Mouse (Mus musculus) hindbrain, embryonic 14.5 days (tissue): ENCODE measurements at regions not wholly inside any gene's neighbourhood (a gene's known extent, or its start where the extent isn't known, plus 50 kb on each side); places are given as distances from the start of the nearest gene placed in this dataset.

Source experiments
- ATAC-seq: fragments of 200-750 bp; cut with Nextera tagmentation; 2 replicates; pipeline ENCODE4 v1.8.0; 2017; ENCODE audit warnings: moderate number of reproducible peaks, mild to moderate bottlenecking, moderate TSS enrichment, moderate library complexity; ENCODE audit not compliant: low FRiP score
- DNase-seq: peaks from one replicate; pipeline ENCODE4 v3.0.0-alpha.2; 2015; ENCODE audit warnings: low spot score
- H3K27ac ChIP-seq: fragments of 300-500 bp; sonication (generic); 2 replicates; pipeline ENCODE4 v1.5.1; 2014; ENCODE audit warnings: mild to moderate bottlenecking, moderate library complexity
- H3K27me3 ChIP-seq: fragments of 300-500 bp; sonication (generic); 2 replicates; pipeline ENCODE4 v1.6.1; 2014; ENCODE audit warnings: mild to moderate bottlenecking, low read length, mixed read lengths; ENCODE audit not compliant: control insufficient read depth, insufficient read depth
- H3K36me3 ChIP-seq: fragments of 300-500 bp; sonication (generic); replicated peaks from 2 replicates; pipeline ENCODE4 v1.6.1; 2014; ENCODE audit not compliant: control insufficient read depth, insufficient read depth
- H3K4me1 ChIP-seq: fragments of 300-500 bp; sonication (generic); replicated peaks from 2 replicates; pipeline ENCODE4 v1.6.1; 2014; ENCODE audit warnings: antibody characterized with exemption, low read length, mixed read lengths; ENCODE audit not compliant: control insufficient read depth, insufficient read depth
- H3K4me2 ChIP-seq: fragments of 300-500 bp; sonication (generic); replicated peaks from 2 replicates; pipeline ENCODE4 v1.6.1; 2014; ENCODE audit warnings: mild to moderate bottlenecking, moderate library complexity
- H3K4me3 ChIP-seq: fragments of 300-500 bp; sonication (generic); replicated peaks from 2 replicates; pipeline ENCODE4 v1.5.1; 2014; ENCODE audit warnings: mild to moderate bottlenecking, low read length
- H3K9ac ChIP-seq: fragments of 300-500 bp; sonication (generic); 2 replicates; pipeline ENCODE4 v1.6.1; 2014
- H3K9me3 ChIP-seq: fragments of 300-500 bp; sonication (generic); 2 replicates; pipeline ENCODE4 v1.6.1; 2016; ENCODE audit warnings: low read length; ENCODE audit not compliant: control insufficient read depth
- WGBS: fragments of 180-500 bp; shearing (Covaris S2); extraction: QIAGEN DNeasy Blood & Tissue Kit; methylation state at CpG from one replicate; pipeline ENCODE4 v1.1.7; 2014; 5-methylcytosine and 5-hydroxymethylcytosine counted together

- no peak for ATAC-seq
- no peaks in the 10 kb centered on the region for H3K4me1 ChIP-seq
- WGBS: 87% methylated on average over 5 of the region's 5 CpGs
- H3K4me3 ChIP-seq: no peak overlapping the region
- H3K9me3 ChIP-seq: no peaks in the 10 kb centered on the region
- no peaks in the 10 kb centered on the region for H3K36me3 ChIP-seq
- DNase-seq: no peak
- no peaks in the 10 kb centered on the region for H3K27me3 ChIP-seq
- H3K27ac ChIP-seq: no peak overlapping the region
- H3K9ac ChIP-seq: no peak overlapping the region
- no peak overlapping the region for H3K4me2 ChIP-seq
Observed at GRCm38 (mm10) chr8:37048912-37049692, 55.7 kb downstream of the AI429214 start.

- WGBS: 77% methylated on average over 6 of the region's 6 CpGs
- no peaks in the 10 kb centered on the region for H3K27me3 ChIP-seq
- no peaks in the 10 kb centered on the region for H3K36me3 ChIP-seq
- no peak for ATAC-seq
- H3K4me2 ChIP-seq: no peak overlapping the region
- no peaks in the 10 kb centered on the region for H3K9me3 ChIP-seq
- H3K4me1 ChIP-seq: no peaks in the 10 kb centered on the region
- no peak overlapping the region for H3K27ac ChIP-seq
- no peak overlapping the region for H3K4me3 ChIP-seq
- H3K9ac ChIP-seq: no peak overlapping the region
- DNase-seq: peak; percentile 40
Observed at GRCm38 (mm10) chr8:37049969-37050683, 56.7 kb downstream of the AI429214 start.

- Histone ChIP-seq H3K27me3 (no peaks in the 10 kb centered on the region), H3K4me2 (no peak overlapping the region), H3K4me1 (no peaks in the 10 kb centered on the region), H3K9ac (no peak overlapping the region), H3K27ac (no peak overlapping the region), H3K9me3 (no peaks in the 10 kb centered on the region), H3K36me3 (no peaks in the 10 kb centered on the region), H3K4me3 (no peak overlapping the region)
- WGBS: 34% methylated on average over 1 of the region's 1 CpGs
- ATAC-seq (no peak), DNase-seq (peak; percentile 40)
Observed at GRCm38 (mm10) chr8:37050684-37051028, 57.3 kb downstream of the AI429214 start.

GRCm38 (mm10) chr8:37056376-37056775, 63.0 kb downstream of the AI429214 start:
- Histone ChIP-seq H3K27ac (no peak overlapping the region), H3K4me3 (no peak overlapping the region), H3K36me3 (no peaks in the 10 kb centered on the region), H3K9me3 (no peaks in the 10 kb centered on the region), H3K4me2 (no peak overlapping the region), H3K9ac (no peak overlapping the region), H3K27me3 (no peaks in the 10 kb centered on the region), H3K4me1 (no peaks in the 10 kb centered on the region)
- WGBS: 84% methylated on average over 3 of the region's 3 CpGs
- ATAC-seq (no peak), DNase-seq (no peak)

- no peak for DNase-seq
- H3K4me3 ChIP-seq: no peak overlapping the region
- no peaks in the 10 kb centered on the region for H3K9me3 ChIP-seq
- H3K36me3 ChIP-seq: no peaks in the 10 kb centered on the region
- no peak overlapping the region for H3K9ac ChIP-seq
- ATAC-seq: no peak
- no peaks in the 10 kb centered on the region for H3K4me1 ChIP-seq
- H3K27me3 ChIP-seq: no peaks in the 10 kb centered on the region
- H3K27ac ChIP-seq: no peak overlapping the region
- 80% methylated on average over 6 of the region's 6 CpGs for WGBS
- H3K4me2 ChIP-seq: no peak overlapping the region
Observed at GRCm38 (mm10) chr8:37058390-37058789, 65.0 kb downstream of the AI429214 start.

GRCm38 (mm10) chr8:37062012-37062944, 68.9 kb downstream of the AI429214 start:
- Histone ChIP-seq H3K9ac (no peak overlapping the region), H3K4me3 (no peak overlapping the region), H3K9me3 (no peaks in the 10 kb centered on the region), H3K4me1 (no peaks in the 10 kb centered on the region), H3K4me2 (0 out of 2 replicates have a peak overlapping the region, but pooled peaks have one; percentile 15), H3K36me3 (no peaks in the 10 kb centered on the region), H3K27me3 (no peaks in the 10 kb centered on the region), H3K27ac (no peak overlapping the region)
- 33% methylated on average over 13 of the region's 13 CpGs for WGBS
- ATAC-seq (peak; percentile 77; the same call in 1 of the 2 replicates), DNase-seq (peak; percentile 93)

- Histone ChIP-seq H3K27ac (no peak overlapping the region), H3K36me3 (no peaks in the 10 kb centered on the region), H3K9me3 (no peaks in the 10 kb centered on the region), H3K4me2 (no peak overlapping the region), H3K4me3 (no peak overlapping the region), H3K27me3 (no peaks in the 10 kb centered on the region), H3K9ac (no peak overlapping the region), H3K4me1 (no peaks in the 10 kb centered on the region)
- peak; percentile 74; the same call in 1 of the 2 replicates for ATAC-seq
- WGBS: 24% methylated on average over 12 of the region's 12 CpGs
- peak; percentile 94 for DNase-seq
Observed at GRCm38 (mm10) chr8:37063764-37064331, 70.4 kb downstream of the AI429214 start.

GRCm38 (mm10) chr8:37072905-37073304, 79.5 kb downstream of the AI429214 start:
- ATAC-seq (no peak), DNase-seq (peak; percentile 48)
- Histone ChIP-seq H3K4me1 (no peaks in the 10 kb centered on the region), H3K36me3 (no peaks in the 10 kb centered on the region), H3K27me3 (no peaks in the 10 kb centered on the region), H3K9me3 (no peaks in the 10 kb centered on the region), H3K9ac (no peak overlapping the region), H3K4me2 (no peak overlapping the region), H3K27ac (no peak overlapping the region), H3K4me3 (no peak overlapping the region)
- 23% methylated on average over 2 of the region's 2 CpGs for WGBS

GRCm38 (mm10) chr8:37099727-37100126, 106.3 kb downstream of the AI429214 start:
- ATAC-seq (no peak), DNase-seq (no peak)
- Histone ChIP-seq H3K36me3 (no peaks in the 10 kb centered on the region), H3K4me2 (no peak overlapping the region), H3K27me3 (no peaks in the 10 kb centered on the region), H3K4me1 (no peaks in the 10 kb centered on the region), H3K4me3 (no peak overlapping the region), H3K9me3 (no peaks in the 10 kb centered on the region), H3K27ac (no peak overlapping the region), H3K9ac (no peak overlapping the region)
- WGBS: 86% methylated on average over 2 of the region's 2 CpGs
